Mouse (Mus musculus): ENCODE data around the gene Ptpn20.

DNA sequence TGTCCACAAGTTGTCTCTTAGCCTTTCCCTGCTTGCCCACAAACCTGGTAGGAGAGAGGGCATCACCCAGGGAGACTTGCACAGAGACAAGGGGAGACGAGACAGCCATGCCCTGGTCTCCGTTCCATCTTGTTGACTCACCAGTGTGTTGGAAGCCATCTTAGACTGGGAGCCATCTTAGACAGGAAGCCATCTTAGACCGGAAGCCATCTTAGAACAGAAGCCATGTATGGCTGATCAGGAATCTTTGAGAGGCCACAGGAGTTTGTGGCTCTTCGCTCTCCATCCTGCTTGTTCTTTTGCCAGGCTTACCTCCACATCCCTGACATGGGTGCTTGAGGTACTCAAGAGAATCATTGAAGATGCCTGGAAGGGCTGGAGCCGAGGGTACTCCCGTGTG lies 89.0 kb downstream of the Ptpn20 start:
- TF ChIP-seq POLR2A (IDR thresholded peaks at IDR 0.05; ENCODE audit: insufficient read length, low read depth): no peak
- TF ChIP-seq MAX (IDR thresholded peaks at IDR 0.05; ENCODE audit: low read depth): no peak
- TF ChIP-seq MYOG (IDR thresholded peaks at IDR 0.05; ENCODE audit: control insufficient read depth in 1 of 3, insufficient read depth in 1 of 3, insufficient read length in 2 of 3, low read depth in 2 of 3): no peak
